Mouse (Mus musculus) MEL (cell line): ENCODE results near the gene Ccdc88c. TPM values are rescaled to one million over a fixed set of nuclear protein-coding genes. Genes with fewer than 3 reads are reported as not detected.

Source experiments
- DNase-seq: peaks from one replicate; pipeline ENCODE4 v3.0.0; 2011; ENCODE audit warnings: low read depth, low spot score
- H3K27ac ChIP-seq: 2 replicates; pipeline ENCODE4 v1.5.1; 2012; ENCODE audit warnings: low read depth, mild to moderate bottlenecking, control low read depth, low read length, moderate library complexity; ENCODE audit not compliant: control insufficient read depth
- H3K27me3 ChIP-seq, 2 experiments: fragments of 150-350 bp in 1 of 2; sonication (generic) in 1 of 2; 2 replicates each; pipeline ENCODE4 v1.6.1; 2012; ENCODE audit warnings: low read length in 2 of 2, mild to moderate bottlenecking in 2 of 2, improper control_type of control experiment in 1 of 2, moderate library complexity in 1 of 2; ENCODE audit not compliant: insufficient read depth in 2 of 2, control insufficient read depth in 1 of 2
- H3K36me3 ChIP-seq, 2 experiments: 2 replicates each; pipeline ENCODE4 v1.6.1; 2012 to 2014; ENCODE audit warnings: low read length in 2 of 2, improper control_type of control experiment in 1 of 2, inconsistent platforms in 1 of 2, mild to moderate bottlenecking in 1 of 2; ENCODE audit not compliant: insufficient read depth in 2 of 2, control insufficient read depth in 1 of 2
- H3K4me1 ChIP-seq, 2 experiments: fragments of 150-350 bp in 1 of 2; sonication (generic) in 1 of 2; 2 replicates each; pipeline ENCODE4 v1.6.1; 2012; ENCODE audit warnings: low read length in 2 of 2, improper control_type of control experiment in 1 of 2, mild to moderate bottlenecking in 1 of 2; ENCODE audit not compliant: insufficient read depth in 2 of 2, control insufficient read depth in 1 of 2
- H3K4me3 ChIP-seq, 2 experiments: fragments of 150-350 bp in 1 of 2; sonication (generic) in 1 of 2; 2 replicates each; pipeline ENCODE4 v1.5.1; 2012; ENCODE audit warnings: low read depth in 2 of 2, low read length in 2 of 2, mild to moderate bottlenecking in 2 of 2, moderate library complexity in 2 of 2, control low read depth in 1 of 2, improper control_type of control experiment in 1 of 2; ENCODE audit not compliant: control insufficient read depth in 1 of 2, insufficient read depth in 1 of 2
- H3K79me2 ChIP-seq: 2 replicates; pipeline ENCODE4 v1.6.1; 2012; ENCODE audit warnings: mild to moderate bottlenecking, low read length, moderate library complexity; ENCODE audit not compliant: control insufficient read depth, poor library complexity, insufficient read depth
- H3K9ac ChIP-seq: 2 replicates; pipeline ENCODE4 v1.6.1; 2012; ENCODE audit warnings: low read depth, mild to moderate bottlenecking, control low read depth, low read length, moderate library complexity; ENCODE audit not compliant: control insufficient read depth, poor library complexity, severe bottlenecking
- H3K9me3 ChIP-seq: fragments of 150-350 bp; sonication (generic); replicated peaks from 2 replicates; pipeline ENCODE4 v1.6.1; 2012; ENCODE audit warnings: mild to moderate bottlenecking, low read length, improper control_type of control experiment, moderate library complexity; ENCODE audit not compliant: insufficient read depth
- BHLHE40 ChIP-seq: IDR thresholded peaks from 2 replicates; pipeline ENCODE4 v1.6.1; 2012; ENCODE audit warnings: low read depth, mild to moderate bottlenecking, inconsistent platforms, low read length, improper control_type of control experiment, borderline replicate concordance
- CHD1 ChIP-seq: IDR thresholded peaks from 2 replicates; pipeline ENCODE4 v1.6.1; 2012; ENCODE audit warnings: low read depth, mild to moderate bottlenecking, inconsistent platforms, low read length, improper control_type of control experiment
- CTCF ChIP-seq, 3 experiments: IDR thresholded peaks in 2 of 3; conservative IDR thresholded peaks in 1 of 3; 2 replicates each; pipeline ENCODE4 v1.5.1; 2011 to 2012; ENCODE audit warnings: low read length in 3 of 3, low read depth in 2 of 3, mild to moderate bottlenecking in 2 of 3, improper control_type of control experiment in 1 of 3, inconsistent platforms in 1 of 3, mixed read lengths in 1 of 3, moderate library complexity in 1 of 3; ENCODE audit not compliant: control insufficient read depth in 1 of 3, insufficient read depth in 1 of 3, poor library complexity in 1 of 3, severe bottlenecking in 1 of 3
- EP300 ChIP-seq, 2 experiments: IDR thresholded peaks; 2 replicates each; pipeline ENCODE4 v1.6.1; 2011; ENCODE audit warnings: improper control_type of control experiment in 2 of 2, low read length in 2 of 2, low read depth in 1 of 2, mild to moderate bottlenecking in 1 of 2
- ETS1 ChIP-seq: IDR thresholded peaks from 2 replicates; pipeline ENCODE4 v1.6.1; 2012; ENCODE audit warnings: low read depth, mild to moderate bottlenecking, inconsistent platforms, low read length, improper control_type of control experiment, moderate library complexity
- GABPA ChIP-seq: IDR thresholded peaks from 2 replicates; pipeline ENCODE4 v1.6.1; 2012; ENCODE audit warnings: low read depth, mild to moderate bottlenecking, inconsistent platforms, low read length, improper control_type of control experiment, moderate library complexity
- GATA1 ChIP-seq: IDR thresholded peaks from 2 replicates; pipeline ENCODE4 v1.6.1; 2011; ENCODE audit warnings: low read depth, low read length, improper control_type of control experiment
- JUND ChIP-seq: IDR thresholded peaks from 2 replicates; pipeline ENCODE4 v1.6.1; 2011; ENCODE audit warnings: low read depth, mild to moderate bottlenecking, improper control_type of control experiment, low read length
- KAT2A ChIP-seq: conservative IDR thresholded peaks from 2 replicates; pipeline ENCODE4 v1.6.1; 2012; ENCODE audit warnings: low read depth, low read length, improper control_type of control experiment, inconsistent platforms
- MAFK ChIP-seq: IDR thresholded peaks from 2 replicates; pipeline ENCODE4 v1.6.1; 2011; ENCODE audit warnings: low read depth, mild to moderate bottlenecking, low read length, improper control_type of control experiment, borderline replicate concordance
- MAZ ChIP-seq: IDR thresholded peaks from 2 replicates; pipeline ENCODE4 v1.6.1; 2012; ENCODE audit warnings: low read depth, mild to moderate bottlenecking, inconsistent platforms, low read length, improper control_type of control experiment
- MEF2A ChIP-seq: IDR thresholded peaks from 2 replicates; pipeline ENCODE4 v1.6.1; 2014; ENCODE audit warnings: low read depth, mild to moderate bottlenecking, inconsistent platforms, low read length, improper control_type of control experiment; ENCODE audit not compliant: poor library complexity, insufficient replicate concordance, severe bottlenecking; ENCODE audit errors: extremely low read depth
- MXI1 ChIP-seq: IDR thresholded peaks from 2 replicates; pipeline ENCODE4 v1.6.1; 2011; ENCODE audit warnings: mild to moderate bottlenecking, low read depth, low read length, improper control_type of control experiment
- MYB ChIP-seq: IDR thresholded peaks from 2 replicates; pipeline ENCODE4 v1.6.1; 2011; ENCODE audit warnings: mild to moderate bottlenecking, low read depth, low read length, improper control_type of control experiment
- MYC ChIP-seq: IDR thresholded peaks from 2 replicates; pipeline ENCODE4 v1.6.1; 2011; ENCODE audit warnings: low read depth, mild to moderate bottlenecking, low read length, improper control_type of control experiment, moderate library complexity
- NELFE ChIP-seq: IDR thresholded peaks from 2 replicates; pipeline ENCODE4 v1.6.1; 2011; ENCODE audit warnings: low read depth, low read length, improper control_type of control experiment
- NRF1 ChIP-seq: IDR thresholded peaks from 2 replicates; pipeline ENCODE4 v1.6.1; 2014; ENCODE audit warnings: low read depth, mild to moderate bottlenecking, inconsistent platforms, low read length, improper control_type of control experiment, moderate library complexity; ENCODE audit not compliant: poor library complexity, insufficient read depth, severe bottlenecking
- POLR2AphosphoS5 ChIP-seq: IDR thresholded peaks from 2 replicates; pipeline ENCODE4 v1.6.1; 2012; ENCODE audit warnings: low read depth, borderline replicate concordance, mild to moderate bottlenecking, inconsistent platforms, low read length, moderate library complexity, mixed read lengths
- SIN3A ChIP-seq: IDR thresholded peaks from 2 replicates; pipeline ENCODE4 v1.6.1; 2012; ENCODE audit warnings: low read length, improper control_type of control experiment, inconsistent platforms
- SMC3 ChIP-seq: IDR thresholded peaks from 2 replicates; pipeline ENCODE4 v1.6.1; 2011; ENCODE audit warnings: low read depth, low read length, improper control_type of control experiment
- TAL1 ChIP-seq: IDR thresholded peaks from 2 replicates; pipeline ENCODE4 v1.6.1; 2012; ENCODE audit warnings: mild to moderate bottlenecking, inconsistent platforms, low read length, moderate library complexity, mixed read lengths
- TBP ChIP-seq: IDR thresholded peaks from 2 replicates; pipeline ENCODE4 v1.8.0; 2011; ENCODE audit warnings: low read depth, low read length, improper control_type of control experiment
- TCF12 ChIP-seq: IDR thresholded peaks from 2 replicates; pipeline ENCODE4 v1.6.1; 2014; ENCODE audit warnings: low read depth, mild to moderate bottlenecking, inconsistent platforms, low read length, improper control_type of control experiment, moderate library complexity
- USF1 ChIP-seq: IDR thresholded peaks from 2 replicates; pipeline ENCODE4 v1.6.1; 2014; ENCODE audit warnings: low read depth, mild to moderate bottlenecking, inconsistent platforms, low read length, improper control_type of control experiment, moderate library complexity
- ZC3H11A ChIP-seq: IDR thresholded peaks from 2 replicates; pipeline ENCODE4 v1.6.1; 2012; ENCODE audit warnings: low read depth, mild to moderate bottlenecking, inconsistent platforms, low read length, improper control_type of control experiment
- ZMIZ1 ChIP-seq: IDR thresholded peaks from 2 replicates; pipeline ENCODE4 v1.6.1; 2012; ENCODE audit warnings: low read depth, mild to moderate bottlenecking, inconsistent platforms, low read length, improper control_type of control experiment, moderate library complexity
- polyA plus RNA-seq, 2 experiments: library from polyadenylated mRNA; stranded (reverse) in 1 of 2; unstranded in 1 of 2; fragments of >175 nt in 1 of 2; fragments of >200 nt in 1 of 2; gene quantifications; 2 replicates each; pipeline versions ENCODE4 v1.2.1 to v1.2.4; 2012; ENCODE audit warnings: low replicate concordance in 2 of 2, low read depth in 1 of 2; ENCODE audit not compliant: insufficient read length in 2 of 2, insufficient read depth in 1 of 2, missing spikeins in 1 of 2
- total RNA-seq: library from RNA; depleted of rRNA; stranded (reverse); fragments of 300-350 nt; gene quantifications from 2 replicates; pipeline ENCODE4 v1.2.3, GENCODE M21; 2012

The Ccdc88c gene
- total and polyA plus RNA-seq, 3 experiments = 8.7 to 15.3 TPM; not detected in 1

- Histone ChIP-seq H3K9ac (no peak overlapping the region), H3K27ac (no peak overlapping the region)
Observed at GRCm38 (mm10) chr12:100877936-100878335, 150.9 kb downstream of the Ccdc88c start.

DNA sequence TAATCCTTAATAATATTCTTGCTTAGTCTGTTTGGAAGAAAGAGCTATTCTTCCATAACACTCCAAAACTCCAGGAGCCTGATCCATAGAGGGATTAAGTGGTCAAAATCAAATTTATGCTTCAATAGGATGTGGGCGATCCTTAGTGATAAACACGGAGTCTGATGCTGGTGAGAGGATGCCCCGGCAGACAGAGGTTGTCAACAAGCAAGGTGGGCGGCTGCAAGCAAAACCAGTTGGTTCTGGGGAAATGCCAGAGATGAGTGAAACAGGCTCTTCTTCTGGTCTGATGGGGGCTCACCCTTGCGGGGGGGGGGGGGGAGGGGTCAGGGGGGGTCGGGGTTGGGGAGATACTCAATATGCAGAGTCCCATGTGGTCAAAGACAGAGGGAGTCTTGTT is 152.9 kb downstream of the Ccdc88c start:
- Histone ChIP-seq H3K9ac (no peak overlapping the region), H3K9me3 (no peaks in the 10 kb centered on the region), H3K36me3 (no peaks in the 10 kb centered on the region), H3K4me1 (no peaks in the 10 kb centered on the region), H3K27ac (no peak overlapping the region), H3K4me3 (no peak overlapping the region)
- no peak for DNase-seq
- TF ChIP-seq NELFE = no peak
- TF ChIP-seq ZC3H11A = no peak
- TF ChIP-seq MAFK = no peak
- TF ChIP-seq ZMIZ1 = no peak
- TF ChIP-seq, all 39 proteins: peak for 0
- peaks cover 0 to 10% of the 10 kb centered on the region in 2 experiments; a peak in 3 of 4 replicates for H3K27me3 ChIP-seq
- H3K79me2 ChIP-seq = no peaks in the 10 kb centered on the region

More at GRCm38 (mm10) chr12:100877936-100878335, 150.9 kb downstream of the Ccdc88c start:
- no peak overlapping the region for H3K4me3 ChIP-seq
- peaks cover 0 to 3% of the 10 kb centered on the region in 2 experiments; a peak in 2 of 4 replicates for H3K27me3 ChIP-seq
- TF ChIP-seq NRF1 (no peak), POLR2AphosphoS5 (no peak), BHLHE40 (no peak), CTCF (IDR thresholded peaks at IDR 0.05 in 2 of 3, conservative IDR thresholded peaks at IDR 0.05 in 1 of 3; ENCODE audit: control insufficient read depth in 1 of 3, insufficient read depth in 1 of 3, low read depth in 2 of 3, low read length in 3 of 3, poor library complexity in 1 of 3, severe bottlenecking in 1 of 3) (no peak), ETS1 (no peak), MXI1 (no peak), CHD1 (no peak), MEF2A (no peak)
- no peaks in the 10 kb centered on the region for H3K9me3 ChIP-seq
- no peaks in the 10 kb centered on the region for H3K4me1 ChIP-seq
- DNase-seq = no peak
- no peaks in the 10 kb centered on the region for H3K79me2 ChIP-seq
- no peaks in the 10 kb centered on the region for H3K36me3 ChIP-seq

DNA sequence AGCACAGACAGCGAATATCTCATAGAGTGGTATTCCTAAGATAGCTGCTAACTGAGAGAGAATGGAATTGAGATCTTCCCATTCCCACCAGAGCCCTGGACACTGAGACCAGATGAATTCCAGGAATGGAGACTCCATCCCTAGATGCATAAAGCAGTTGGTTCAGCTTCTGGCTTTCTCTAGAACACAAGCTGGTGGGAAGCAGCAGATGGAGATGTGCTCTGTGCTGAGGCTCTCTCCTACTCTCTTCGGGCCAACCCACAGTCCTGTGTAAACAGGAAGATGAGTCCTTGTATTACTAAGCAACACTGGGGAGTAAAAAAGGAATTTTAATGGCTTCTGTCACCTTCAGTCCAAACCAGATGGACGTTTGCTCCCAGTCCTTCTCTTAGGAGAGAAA is 153.3 kb downstream of the Ccdc88c start:
- no peaks in the 10 kb centered on the region for H3K4me1 ChIP-seq

More for the DNA sequence above, 153.3 kb downstream of the Ccdc88c start:
- Histone ChIP-seq H3K36me3 (no peaks in the 10 kb centered on the region), H3K4me3 (no peak overlapping the region), H3K27ac (no peak overlapping the region), H3K27me3 (peaks cover 0 to 9% of the 10 kb centered on the region in 2 experiments; a peak in 3 of 4 replicates), H3K9ac (no peak overlapping the region), H3K79me2 (no peaks in the 10 kb centered on the region), H3K9me3 (no peaks in the 10 kb centered on the region)
- DNase-seq = no peak
- TF ChIP-seq JUND (no peak), SMC3 (no peak), SIN3A (no peak), GATA1 (no peak), GABPA (no peak), NRF1 (no peak), MAFK (no peak), EP300 (IDR thresholded peaks at IDR 0.05; ENCODE audit: low read depth in 1 of 2, low read length in 2 of 2) (no peak), KAT2A (no peak), TBP (no peak), MYC (no peak), CHD1 (no peak), TCF12 (no peak), TAL1 (no peak), USF1 (no peak), BHLHE40 (no peak), MEF2A (no peak), ZC3H11A (no peak), MAZ (no peak), MYB (no peak)
